Mouse (Mus musculus) myocyte (in vitro differentiated cells): ENCODE measurements around the gene Pja2.

ENCODE experiments used
- CEBPB ChIP-seq: IDR thresholded peaks from 2 replicates; pipeline ENCODE4 v1.6.1; 2011; ENCODE audit warnings: mild to moderate bottlenecking, moderate library complexity; ENCODE audit not compliant: poor library complexity, insufficient read depth, severe bottlenecking
- E2F4 ChIP-seq: IDR thresholded peaks from one replicate; pipeline ENCODE4 v1.6.1; 2011; ENCODE audit warnings: mild to moderate bottlenecking, control low read depth, moderate library complexity; ENCODE audit not compliant: insufficient read depth
- MAX ChIP-seq: IDR thresholded peaks from one replicate; pipeline ENCODE4 v1.6.1; 2011; ENCODE audit warnings: low read depth, mild to moderate bottlenecking, control low read depth
- MYOD1 ChIP-seq, 3 experiments: IDR thresholded peaks; one replicate each; pipeline ENCODE4 v1.6.1; 2011; ENCODE audit warnings: control low read depth in 2 of 3, low read depth in 2 of 3, mild to moderate bottlenecking in 2 of 3, moderate library complexity in 1 of 3; ENCODE audit not compliant: insufficient read length in 2 of 3, control insufficient read depth in 1 of 3
- POLR2A ChIP-seq: IDR thresholded peaks from one replicate; pipeline ENCODE4 v1.6.1; 2011; ENCODE audit warnings: low read depth, mild to moderate bottlenecking, control low read depth, moderate library complexity; ENCODE audit not compliant: insufficient read length
- POLR2AphosphoS2 ChIP-seq: IDR thresholded peaks from one replicate; pipeline ENCODE4 v1.6.1; 2011; ENCODE audit warnings: low read depth, control low read depth; ENCODE audit not compliant: insufficient read length
- REST ChIP-seq: IDR thresholded peaks from one replicate; pipeline ENCODE4 v1.6.1; 2011; ENCODE audit warnings: mild to moderate bottlenecking, control low read depth, moderate library complexity; ENCODE audit not compliant: insufficient read depth, insufficient read length
- SRF ChIP-seq: IDR thresholded peaks from one replicate; pipeline ENCODE4 v1.6.1; 2011; ENCODE audit warnings: low read depth; ENCODE audit not compliant: control insufficient read depth, insufficient read length
- TCF12 ChIP-seq: IDR thresholded peaks from one replicate; pipeline ENCODE4 v1.6.1; 2011; ENCODE audit warnings: mild to moderate bottlenecking, control low read depth; ENCODE audit not compliant: poor library complexity, insufficient read depth, severe bottlenecking
- TCF3 ChIP-seq: IDR thresholded peaks from one replicate; pipeline ENCODE4 v1.6.1; 2011; ENCODE audit warnings: low read depth, control low read depth; ENCODE audit not compliant: insufficient read length

- TF ChIP-seq POLR2A: no peak
- TF ChIP-seq MYOD1 (IDR thresholded peaks at IDR 0.05; ENCODE audit: control insufficient read depth in 1 of 3, insufficient read length in 2 of 3, low read depth in 2 of 3): no peak
- TF ChIP-seq SRF: no peak
- no peak for TF ChIP-seq MAX
- TF ChIP-seq TCF3: no peak
- no peak for TF ChIP-seq POLR2AphosphoS2
- TF ChIP-seq TCF12: no peak
- no peak for TF ChIP-seq E2F4
- no peak for TF ChIP-seq CEBPB
- TF ChIP-seq REST: no peak
Observed at GRCm38 (mm10) chr17:64315428-64315827, 16.3 kb downstream of the Pja2 start.
